Mouse (Mus musculus): Measurements from ENCODE around the gene Rfpl4. TPM values are rescaled to one million over a fixed set of nuclear protein-coding genes. Genes with fewer than 3 reads are reported as not detected.
"Not testable (repeated sequence)": the region's sequence is repeated elsewhere in the genome, so short reads cannot be mapped to it uniquely, and the experiment has no call there.

The Rfpl4 gene
- polyA plus RNA-seq, 1 experiment from 2014 or later = not detected

DNA sequence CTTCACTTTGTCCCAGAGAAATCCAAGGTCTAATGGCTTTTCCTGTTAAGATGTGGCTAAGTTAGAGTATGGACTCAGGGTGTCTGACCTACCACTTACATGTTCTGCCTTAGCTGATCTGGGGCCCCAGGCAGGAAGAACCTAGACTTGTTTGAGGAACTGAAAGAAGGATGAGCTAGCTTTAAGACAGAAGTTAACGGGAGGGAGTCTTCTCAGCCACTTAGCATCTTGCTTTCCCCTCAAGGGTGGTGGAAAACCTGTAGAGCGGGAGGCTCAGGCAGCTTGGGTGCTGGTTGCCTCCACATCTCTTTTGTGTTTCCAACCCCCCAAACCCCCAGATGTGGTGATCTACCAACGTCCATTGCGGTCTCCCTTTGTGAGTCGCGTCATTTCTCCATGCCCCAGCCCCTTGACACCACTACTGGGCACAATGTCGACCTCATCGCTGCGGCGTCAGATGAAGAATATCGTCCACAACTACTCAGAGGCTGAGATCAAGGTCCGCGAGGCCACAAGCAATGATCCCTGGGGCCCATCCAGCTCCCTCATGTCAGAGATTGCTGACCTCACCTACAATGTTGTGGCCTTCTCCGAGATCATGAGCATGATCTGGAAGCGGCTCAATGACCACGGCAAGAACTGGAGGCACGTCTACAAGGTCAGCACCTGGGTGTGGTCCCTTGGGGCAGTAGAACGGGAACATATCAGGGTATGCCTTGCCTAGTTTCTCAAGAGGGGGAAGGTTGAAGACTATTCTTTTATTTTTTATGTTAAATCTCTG lies 33.2 kb downstream of the Rfpl4 start:
- DNase-seq (no peak), ATAC-seq (no peak)
- H3K9ac ChIP-seq (replicated peaks) = 0 out of 2 replicates have a peak overlapping the region, but pooled peaks have one; percentile 33
- peaks cover 48% of the 10 kb centered on the region for H3K36me3 ChIP-seq (replicated peaks; ENCODE audit: insufficient read depth, low read length)
- 73% methylated on average over 18 of the region's 18 CpGs for WGBS (ENCODE audit: insufficient replicate concordance)
- TF ChIP-seq EP300 (IDR thresholded peaks at IDR 0.05; ENCODE audit: low read depth) (no peak), CTCF (IDR thresholded peaks at IDR 0.05; ENCODE audit: low read depth) (no peak)
- peaks cover 36% of the 10 kb centered on the region for H3K4me1 ChIP-seq (ENCODE audit: insufficient read depth)
- no peaks in the 10 kb centered on the region for H3K27me3 ChIP-seq (ENCODE audit: insufficient read depth, low read length)
- H3K9me3 ChIP-seq (ENCODE audit: low read length) = no peaks in the 10 kb centered on the region
- H3K27ac ChIP-seq (ENCODE audit: low read depth) = peak overlapping the region; percentile 56
- peak overlapping the region; percentile 8 for H3K4me2 ChIP-seq (ENCODE audit: low read depth, low read length)
- H3K4me3 ChIP-seq (ENCODE audit: low read depth, low read length) = no peak overlapping the region

DNA sequence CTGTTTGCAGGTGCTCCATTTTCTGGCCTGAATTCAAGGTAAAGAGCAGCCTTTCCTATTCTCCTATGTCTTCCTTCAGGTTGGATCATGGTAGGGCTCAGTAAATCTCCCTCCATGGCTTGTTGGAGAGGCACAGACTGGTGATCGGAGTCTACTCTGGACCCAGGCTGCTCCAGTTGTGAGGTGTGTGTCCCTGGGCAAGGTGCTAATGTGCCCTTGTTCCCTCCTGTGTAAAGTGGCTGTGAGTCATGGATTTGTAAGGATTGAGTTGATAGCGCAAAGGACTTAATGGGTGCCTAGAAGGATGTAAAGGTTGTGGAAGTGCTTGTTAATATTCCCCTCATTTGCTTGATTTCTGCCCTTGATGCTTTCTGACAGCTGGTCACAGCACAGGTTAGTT lies 34.8 kb downstream of the Rfpl4 start:
- H3K9me3 ChIP-seq (ENCODE audit: low read length) = no peaks in the 10 kb centered on the region
- peaks cover 55% of the 10 kb centered on the region for H3K36me3 ChIP-seq (replicated peaks; ENCODE audit: insufficient read depth, low read length)
- WGBS (ENCODE audit: insufficient replicate concordance) = 81% methylated on average over 2 of the region's 2 CpGs
- H3K27ac ChIP-seq (ENCODE audit: low read depth) = peak overlapping the region; percentile 98
- peaks cover 36% of the 10 kb centered on the region for H3K4me1 ChIP-seq (ENCODE audit: insufficient read depth)
- H3K9ac ChIP-seq (replicated peaks) = peak overlapping the region; percentile 96
- peak overlapping the region; percentile 84 for H3K4me2 ChIP-seq (ENCODE audit: low read depth, low read length)
- no peaks in the 10 kb centered on the region for H3K27me3 ChIP-seq (ENCODE audit: insufficient read depth, low read length)
- TF ChIP-seq EP300 (IDR thresholded peaks at IDR 0.05; ENCODE audit: low read depth) (no peak), CTCF (IDR thresholded peaks at IDR 0.05; ENCODE audit: low read depth) (no peak)
- ATAC-seq = no peak
- no peak for DNase-seq
- H3K4me3 ChIP-seq (ENCODE audit: low read depth, low read length) = peak overlapping the region; percentile 90

DNA sequence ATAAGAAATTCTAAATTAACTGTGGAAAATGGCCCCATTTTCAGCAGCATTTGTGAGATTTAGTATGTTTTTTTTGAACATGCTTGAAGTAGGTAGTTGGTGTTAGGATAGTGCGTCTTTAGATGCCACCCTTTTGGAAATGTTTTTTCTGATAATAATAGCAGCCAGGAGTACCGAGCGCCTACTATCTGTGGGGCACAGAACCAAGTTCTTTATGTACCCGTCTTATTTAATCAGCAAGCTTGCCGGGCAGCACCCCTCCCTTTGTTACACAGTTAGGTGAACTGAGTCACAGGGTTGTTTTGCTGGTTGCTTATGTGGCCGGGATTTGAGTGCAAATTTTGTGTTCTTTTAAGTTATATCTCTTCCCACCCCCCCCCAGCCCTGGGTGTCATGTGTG lies 35.5 kb downstream of the Rfpl4 start:
- H3K36me3 ChIP-seq (replicated peaks; ENCODE audit: insufficient read depth, low read length) = peaks cover 56% of the 10 kb centered on the region
- H3K4me3 ChIP-seq (ENCODE audit: low read depth, low read length) = peak overlapping the region; percentile 90
- ATAC-seq (peak; percentile 11), DNase-seq (no peak)
- peak overlapping the region; percentile 98 for H3K27ac ChIP-seq (ENCODE audit: low read depth)
- 21% methylated on average over 6 of the region's 6 CpGs for WGBS (ENCODE audit: insufficient replicate concordance)
- peaks cover 38% of the 10 kb centered on the region for H3K4me1 ChIP-seq (ENCODE audit: insufficient read depth)
- peak overlapping the region; percentile 84 for H3K4me2 ChIP-seq (ENCODE audit: low read depth, low read length)
- no peaks in the 10 kb centered on the region for H3K9me3 ChIP-seq (ENCODE audit: low read length)
- TF ChIP-seq CTCF (IDR thresholded peaks at IDR 0.05; ENCODE audit: low read depth) (peak; percentile 42), EP300 (IDR thresholded peaks at IDR 0.05; ENCODE audit: low read depth) (peak; percentile 82)
- no peaks in the 10 kb centered on the region for H3K27me3 ChIP-seq (ENCODE audit: insufficient read depth, low read length)
- H3K9ac ChIP-seq (replicated peaks) = peak overlapping the region; percentile 96

DNA sequence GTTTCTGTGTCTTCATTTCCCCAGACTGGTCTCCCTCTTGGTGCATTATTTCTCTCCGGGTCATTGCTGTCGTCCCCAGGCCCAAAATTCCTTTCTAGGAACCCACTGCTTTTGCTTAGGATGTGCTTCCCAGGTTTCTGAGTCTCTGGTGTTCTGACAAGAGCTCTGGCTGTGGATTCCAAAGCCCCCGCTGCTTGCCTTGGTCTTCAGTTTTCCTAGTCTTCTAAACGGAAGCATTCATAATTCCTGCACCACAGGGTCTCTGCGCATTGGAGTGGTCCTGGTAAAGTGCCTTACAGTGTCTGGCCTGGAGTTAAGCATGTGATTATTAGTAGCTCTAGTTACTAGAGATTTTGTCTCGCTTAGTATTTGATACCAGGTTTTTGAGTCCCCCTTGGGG lies 35.9 kb downstream of the Rfpl4 start:
- peak overlapping the region; percentile 84 for H3K4me2 ChIP-seq (ENCODE audit: low read depth, low read length)
- peak overlapping the region; percentile 90 for H3K4me3 ChIP-seq (ENCODE audit: low read depth, low read length)
- H3K4me1 ChIP-seq (ENCODE audit: insufficient read depth) = peaks cover 39% of the 10 kb centered on the region
- TF ChIP-seq CTCF (IDR thresholded peaks at IDR 0.05; ENCODE audit: low read depth) (no peak), EP300 (IDR thresholded peaks at IDR 0.05; ENCODE audit: low read depth) (no peak)
- H3K27me3 ChIP-seq (ENCODE audit: insufficient read depth, low read length) = no peaks in the 10 kb centered on the region
- H3K9me3 ChIP-seq (ENCODE audit: low read length) = no peaks in the 10 kb centered on the region
- H3K36me3 ChIP-seq (replicated peaks; ENCODE audit: insufficient read depth, low read length) = peaks cover 55% of the 10 kb centered on the region
- H3K27ac ChIP-seq (ENCODE audit: low read depth) = peak overlapping the region; percentile 98
- ATAC-seq (no peak), DNase-seq (no peak)
- H3K9ac ChIP-seq (replicated peaks) = peak overlapping the region; percentile 96
- WGBS (ENCODE audit: insufficient replicate concordance) = 10% methylated on average over 6 of the region's 6 CpGs

DNA sequence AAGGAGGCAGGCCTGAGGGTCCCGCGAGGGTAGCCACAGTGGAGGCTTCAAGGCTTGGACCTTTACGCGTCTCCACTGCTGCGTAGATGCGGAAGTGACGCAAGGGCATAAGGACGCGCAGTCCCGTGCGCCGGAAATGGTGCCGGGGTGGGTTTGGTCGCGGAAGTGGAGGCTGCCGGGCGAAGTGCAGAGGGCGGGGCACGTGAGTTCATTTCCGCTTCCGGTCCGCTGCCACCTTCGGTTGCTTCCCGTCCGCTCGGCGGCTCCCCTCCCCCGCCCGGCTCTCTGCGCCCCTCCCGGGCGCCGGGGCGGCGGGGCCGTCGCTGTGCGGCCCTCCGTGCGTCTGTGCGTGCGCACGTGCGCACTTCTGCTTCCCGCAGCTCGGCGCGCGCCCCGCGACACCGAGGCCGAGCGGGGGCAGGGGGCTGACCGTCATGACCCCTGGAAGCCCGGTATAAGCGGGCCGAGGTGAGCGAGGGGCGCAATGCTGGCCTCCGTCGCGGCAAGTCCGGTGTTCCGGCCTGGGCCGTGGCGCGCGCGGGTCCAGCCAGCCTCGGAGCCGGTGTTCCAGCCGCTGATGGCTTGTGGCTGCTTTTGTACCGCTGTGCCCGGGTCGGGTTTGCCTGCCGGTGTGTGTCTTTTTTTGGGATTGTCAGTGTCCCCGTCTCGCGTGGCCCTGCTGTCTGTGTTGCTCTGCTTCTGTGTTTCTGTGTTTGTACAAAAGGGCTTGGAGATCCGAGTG lies 36.6 kb downstream of the Rfpl4 start, which contains the start of gene Epn1:
Gene Epn1 (plus strand): TSS at position 226 of the 742 bp plus-strand sequence.
- Histone ChIP-seq H3K9ac (replicated peaks) (peak within 1 kb of the TSS; percentile 96), H3K27ac (ENCODE audit: low read depth) (peak within 1 kb of the TSS; percentile 98), H3K27me3 (ENCODE audit: insufficient read depth, low read length) (no peaks in the 10 kb centered on the region), H3K4me3 (ENCODE audit: low read depth, low read length) (peak within 1 kb of the TSS; percentile 90), H3K4me1 (ENCODE audit: insufficient read depth) (peaks cover 38% of the 10 kb centered on the region), H3K4me2 (ENCODE audit: low read depth, low read length) (peak within 1 kb of the TSS; percentile 84), H3K36me3 (replicated peaks; ENCODE audit: insufficient read depth, low read length) (peaks cover 51% of the 10 kb centered on the region), H3K9me3 (ENCODE audit: low read length) (no peaks in the 10 kb centered on the region)
- no peak for TF ChIP-seq CTCF (IDR thresholded peaks at IDR 0.05; ENCODE audit: low read depth)
- TF ChIP-seq EP300 (IDR thresholded peaks at IDR 0.05; ENCODE audit: low read depth) = peak; percentile 40; the same call in 1 of the 2 replicates
- DNase-seq (peak; percentile 98), ATAC-seq (peak; percentile 94)
- 1% methylated on average over 80 of the region's 81 CpGs for WGBS (ENCODE audit: insufficient replicate concordance)

DNA sequence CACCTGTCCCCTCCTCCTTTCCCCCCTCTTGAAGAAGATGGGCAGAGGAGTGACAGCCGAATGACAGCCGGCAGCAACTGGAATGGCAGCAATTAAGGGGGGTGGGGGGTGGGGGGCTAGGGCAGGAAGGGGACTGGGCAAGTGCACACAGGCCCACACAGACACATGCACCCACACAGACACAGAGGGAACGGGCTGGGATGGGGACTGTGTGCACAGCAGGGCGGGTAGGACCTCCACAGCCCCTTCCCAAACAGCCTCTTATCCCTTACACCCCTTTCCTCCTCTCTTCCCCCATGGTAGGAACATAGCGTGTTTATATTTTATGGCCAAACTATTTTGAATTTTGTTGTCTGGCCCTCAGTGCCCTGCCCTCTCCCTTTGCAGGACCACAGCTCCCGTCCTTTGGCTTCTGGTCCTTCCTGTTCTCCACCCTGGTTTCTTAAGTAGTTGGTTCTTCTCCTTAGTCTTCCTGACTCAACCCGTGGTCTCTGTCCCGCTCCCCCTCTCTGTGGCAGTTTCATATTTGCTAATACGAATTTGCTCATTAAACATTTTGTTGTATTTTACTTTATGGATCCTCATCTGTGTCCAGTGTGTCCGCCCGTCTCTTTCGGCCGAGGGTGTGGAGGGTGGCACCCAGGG lies 37.3 kb downstream of the Rfpl4 start:
- H3K9me3 ChIP-seq (ENCODE audit: low read length); DNase-seq; H3K27me3 ChIP-seq (ENCODE audit: insufficient read depth, low read length): not testable (repeated sequence)
- peak; percentile 0; the same call in 1 of the 2 replicates for ATAC-seq
- 29% methylated on average over 8 of the region's 13 CpGs for WGBS (ENCODE audit: insufficient replicate concordance)
- Histone ChIP-seq H3K4me3 (ENCODE audit: low read depth, low read length) (peak overlapping the region; percentile 90), H3K4me1 (ENCODE audit: insufficient read depth) (peaks cover 34% of the 10 kb centered on the region), H3K36me3 (replicated peaks; ENCODE audit: insufficient read depth, low read length) (peaks cover 51% of the 10 kb centered on the region), H3K27ac (ENCODE audit: low read depth) (peak overlapping the region; percentile 98), H3K9ac (replicated peaks) (peak overlapping the region; percentile 96), H3K4me2 (ENCODE audit: low read depth, low read length) (peak overlapping the region; percentile 84)

Measured in liver, postnatal 0 days (tissue).